Mouse (Mus musculus) lung, adult 18-20 months (tissue): Measurements from ENCODE around the gene Pld4.
A peak's percentile ranks its signal among the peaks of the same experiment; 100 is the strongest.

ENCODE experiments used
- DNase-seq, 2 experiments: peaks; one replicate each; pipeline ENCODE4 v3.0.0; 2022; ENCODE audit warnings: mixed read lengths in 2 of 2

The Pld4 gene

GRCm38 (mm10) chr12:112738281-112739022, 22.0 kb upstream of the Pld4 start:
- no peak for DNase-seq

DNA sequence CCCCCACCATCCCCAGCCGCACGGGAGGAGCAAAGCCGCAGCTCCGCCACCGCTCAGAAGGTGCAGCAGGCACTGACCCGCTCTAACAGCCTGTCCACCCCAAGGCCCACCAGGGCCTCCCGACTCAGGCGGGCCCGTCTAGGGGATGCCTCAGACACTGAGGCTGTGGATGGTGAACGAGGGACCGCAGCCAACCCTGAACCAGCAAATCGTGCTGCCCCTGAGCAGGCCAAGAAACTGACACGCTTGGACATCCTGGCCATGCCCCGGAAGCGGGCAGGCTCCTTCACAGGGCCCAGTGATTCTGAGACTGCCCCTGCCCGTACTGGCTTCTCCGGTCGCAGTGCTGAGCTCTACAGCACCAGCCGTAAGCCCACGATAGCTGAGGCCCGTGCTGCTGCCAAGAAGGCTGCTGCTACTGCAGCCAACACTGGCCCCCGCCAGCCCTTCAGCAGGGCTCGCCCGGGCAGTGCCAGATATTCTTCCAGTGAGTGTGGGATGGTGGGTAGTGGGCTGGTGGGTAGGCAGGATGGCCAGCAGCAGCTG, 21.4 kb upstream of the Pld4 start:
- DNase-seq, result no peak

- no peak for DNase-seq
These were observed 17.7 kb upstream of the Pld4 start for GRCm38 (mm10) chr12:112742768-112743167.

- peak; percentile 72 to 77 for DNase-seq
These were observed 17.1 kb upstream of the Pld4 start for GRCm38 (mm10) chr12:112743168-112743975.

GRCm38 (mm10) chr12:112744211-112744610, 16.2 kb upstream of the Pld4 start:
- no peak for DNase-seq

GRCm38 (mm10) chr12:112744891-112745580, 15.4 kb upstream of the Pld4 start:
- no peak for DNase-seq

- no peak for DNase-seq
These were observed 14.7 kb upstream of the Pld4 start for GRCm38 (mm10) chr12:112745716-112746115.

- no peak for DNase-seq
These were observed 14.0 kb upstream of the Pld4 start for GRCm38 (mm10) chr12:112746461-112746807.

- peak in 1 of 2 experiments; percentile 46 for DNase-seq
These were observed 13.4 kb upstream of the Pld4 start for GRCm38 (mm10) chr12:112746808-112747605.

- DNase-seq, result no peak
These were observed 12.9 kb upstream of the Pld4 start for GRCm38 (mm10) chr12:112747606-112747970.

DNA sequence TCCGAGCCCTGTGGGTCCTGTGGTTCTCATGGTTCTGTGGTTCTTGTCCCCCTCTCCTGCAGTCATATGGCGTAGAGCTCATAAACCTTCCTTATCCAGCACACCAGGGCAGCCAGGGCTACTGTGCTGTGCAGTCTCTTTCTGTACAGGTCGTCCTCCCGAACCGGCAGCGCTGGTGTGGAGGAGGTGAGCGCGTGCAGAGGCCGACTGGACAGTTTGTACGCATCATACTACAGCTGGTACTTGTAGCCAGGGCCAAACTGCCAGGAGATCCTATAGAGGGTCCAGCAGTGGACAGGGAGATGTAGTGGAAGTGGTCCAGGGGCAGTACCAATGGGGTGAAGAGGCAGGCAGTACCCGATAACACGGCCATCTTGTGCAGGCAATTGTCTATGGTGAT, 9.5 kb upstream of the Pld4 start:
- no peak for DNase-seq

DNA sequence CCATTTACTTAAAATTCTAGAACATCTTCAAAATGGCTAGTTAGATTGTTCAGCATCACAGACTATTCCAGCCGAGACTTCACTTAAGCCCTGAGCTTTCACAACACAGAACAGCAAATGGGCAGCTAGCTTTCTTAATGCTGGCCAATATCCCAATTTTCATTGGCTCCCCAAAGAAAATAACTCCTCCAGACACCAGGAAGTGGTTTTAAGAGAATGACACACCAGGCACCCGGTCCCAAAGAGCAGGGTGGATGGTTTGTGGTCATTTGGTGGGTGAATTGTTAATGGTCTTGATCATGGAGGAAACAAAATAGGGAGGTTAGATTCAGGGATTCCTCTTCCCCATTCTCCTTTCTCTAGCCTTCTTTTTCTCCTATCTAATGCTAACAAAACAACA, 8.1 kb upstream of the Pld4 start:
- DNase-seq, result no peak

- no peak for DNase-seq
These were observed 4.6 kb upstream of the Pld4 start for GRCm38 (mm10) chr12:112755900-112756299.

DNA sequence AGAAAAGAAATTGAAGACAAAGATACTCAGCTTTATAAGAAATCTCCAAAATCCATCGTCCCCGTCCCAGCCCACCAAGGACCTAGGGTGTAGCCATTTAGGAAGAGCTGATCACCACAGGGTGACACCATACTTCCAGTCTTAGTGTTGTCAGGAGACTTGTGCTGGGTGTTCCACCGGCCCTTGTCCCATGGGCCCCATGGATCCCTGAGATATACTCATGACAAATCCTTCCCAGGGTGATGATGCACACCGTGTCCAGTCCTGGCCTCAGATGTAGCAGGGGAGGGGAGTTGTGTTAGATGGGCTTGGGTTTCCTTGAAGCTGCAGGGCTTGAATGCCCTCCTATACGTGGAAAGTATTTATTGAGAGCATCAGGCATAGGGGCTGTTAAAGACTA, 2.6 kb upstream of the Pld4 start:
- no peak for DNase-seq

- no peak for DNase-seq
These were observed 984 bp upstream of the Pld4 start for GRCm38 (mm10) chr12:112759471-112759870.

DNA sequence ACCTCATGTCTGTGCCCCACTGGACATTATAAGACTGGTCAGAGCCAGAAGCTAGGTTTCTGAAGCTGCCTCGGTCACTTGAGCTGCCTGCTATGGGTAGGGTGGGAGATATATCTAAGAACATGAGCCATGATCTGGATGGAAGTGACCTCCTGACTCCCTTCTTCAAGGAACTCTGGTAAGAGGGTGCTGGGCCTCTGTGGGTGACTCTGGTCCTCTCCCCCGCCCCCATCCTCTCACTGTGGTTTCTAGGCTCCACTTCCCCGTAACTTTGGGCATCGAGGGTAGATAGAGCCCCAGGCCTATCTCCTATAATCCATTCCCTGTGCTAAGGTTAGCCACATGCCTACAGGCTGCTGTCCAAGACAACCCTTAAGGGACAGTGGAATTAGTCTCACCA, 956 bp downstream of the Pld4 start:
- peak in 1 of 2 experiments; percentile 2 for DNase-seq

- peak; percentile 21 to 42 for DNase-seq
These were observed 1.6 kb downstream of the Pld4 start for GRCm38 (mm10) chr12:112762018-112762417.

GRCm38 (mm10) chr12:112763176-112763575, 2.7 kb downstream of the Pld4 start:
- DNase-seq, result peak in 1 of 2 experiments; percentile 2

GRCm38 (mm10) chr12:112764141-112764540, 3.7 kb downstream of the Pld4 start:
- peak in 1 of 2 experiments; percentile 2 for DNase-seq

GRCm38 (mm10) chr12:112764991-112765390, 4.5 kb downstream of the Pld4 start:
- DNase-seq, result peak in 1 of 2 experiments; percentile 2

GRCm38 (mm10) chr12:112766586-112766985, 6.1 kb downstream of the Pld4 start:
- DNase-seq, result peak in 1 of 2 experiments; percentile 1
